Mouse (Mus musculus) olfactory bulb, adult 2 months (tissue): ENCODE measurements around the gene Ola1.

ENCODE experiments used
- CTCF ChIP-seq: fragments of 200-500 bp; IDR thresholded peaks from 2 replicates; pipeline ENCODE4 v1.5.1; 2012; ENCODE audit warnings: low read depth, mild to moderate bottlenecking, low read length, moderate library complexity; ENCODE audit not compliant: insufficient read depth
- POLR2A ChIP-seq: fragments of 200-500 bp; IDR thresholded peaks from 2 replicates; pipeline ENCODE4 v1.6.1; 2012; ENCODE audit warnings: mild to moderate bottlenecking, low read depth, low read length, moderate library complexity; ENCODE audit not compliant: insufficient read depth

DNA sequence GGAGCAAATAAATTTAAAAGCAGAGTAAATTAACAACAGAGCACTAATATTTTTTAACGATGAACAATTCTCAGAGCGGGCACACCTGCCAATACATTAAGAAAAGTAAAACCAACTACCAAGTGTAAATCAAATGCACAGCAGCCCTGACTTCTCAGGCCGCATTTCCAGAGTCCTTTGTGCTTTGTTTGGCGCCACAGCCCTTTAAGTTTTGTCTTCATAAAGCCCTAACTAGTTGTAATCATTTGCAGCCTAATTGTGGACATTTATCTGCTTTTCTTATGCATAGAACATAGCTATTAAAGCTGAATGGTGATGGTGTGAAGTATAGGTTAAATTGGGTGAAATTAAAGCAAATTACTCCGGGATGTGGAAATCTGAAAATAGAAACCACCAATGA lies 49.2 kb downstream of the Ola1 start:
- TF ChIP-seq CTCF (no peak), POLR2A (no peak)
